Mouse (Mus musculus): ENCODE measurements at regions not wholly inside any gene's neighbourhood (a gene's known extent, or its start where the extent isn't known, plus 50 kb on each side); places are given as distances from the start of the nearest gene placed in this dataset.
"Not testable (repeated sequence)": the region's sequence is repeated elsewhere in the genome, so short reads cannot be mapped to it uniquely, and the experiment has no call there.

- no peak for DNase-seq
Observed at GRCm38 (mm10) chr9:43857988-43858387, 114.2 kb downstream of the Nectin1 start.

GRCm38 (mm10) chr9:43858761-43859160 is 115.0 kb downstream of the Nectin1 start:
- no peak for DNase-seq

- no peak for DNase-seq
Observed at GRCm38 (mm10) chr9:43860264-43860663, 116.5 kb downstream of the Nectin1 start.

- DNase-seq = no peak
Observed at GRCm38 (mm10) chr9:43861375-43861774, 117.6 kb downstream of the Nectin1 start.

- DNase-seq = not testable (repeated sequence)
Observed at GRCm38 (mm10) chr9:43862034-43862433, 118.2 kb downstream of the Nectin1 start.

- peak; percentile 21 for DNase-seq
Observed at GRCm38 (mm10) chr9:43863609-43864397, 120.0 kb downstream of the Nectin1 start.

GRCm38 (mm10) chr9:43866802-43867201 is 123.0 kb downstream of the Nectin1 start:
- DNase-seq = no peak

GRCm38 (mm10) chr9:43873841-43874240 is 130.1 kb downstream of the Nectin1 start:
- no peak for DNase-seq

GRCm38 (mm10) chr9:43874332-43874731 is 130.5 kb downstream of the Nectin1 start:
- no peak for DNase-seq

- no peak for DNase-seq
Observed at GRCm38 (mm10) chr9:43879220-43879968, 135.6 kb downstream of the Nectin1 start.

GRCm38 (mm10) chr9:43879969-43880396 is 136.2 kb downstream of the Nectin1 start:
- DNase-seq = peak; percentile 64

- DNase-seq = no peak
Observed at GRCm38 (mm10) chr9:43893086-43893485, 149.3 kb downstream of the Nectin1 start.

GRCm38 (mm10) chr9:43899239-43899638 is 143.9 kb upstream of the Thy1 start:
- DNase-seq = no peak

GRCm38 (mm10) chr9:43908325-43908724 is 134.9 kb upstream of the Thy1 start:
- DNase-seq = no peak

GRCm38 (mm10) chr9:43915015-43915414 is 128.2 kb upstream of the Thy1 start:
- no peak for DNase-seq

GRCm38 (mm10) chr9:43917467-43917866 is 125.7 kb upstream of the Thy1 start:
- DNase-seq = no peak

- DNase-seq = no peak
Observed at GRCm38 (mm10) chr9:43919010-43919409, 124.2 kb upstream of the Thy1 start.

- peak; percentile 89 for DNase-seq
Observed at GRCm38 (mm10) chr9:43920053-43920754, 123.0 kb upstream of the Thy1 start.

GRCm38 (mm10) chr9:43922231-43922630 is 121.0 kb upstream of the Thy1 start:
- no peak for DNase-seq

- DNase-seq = no peak
Observed at GRCm38 (mm10) chr9:43923088-43923487, 120.1 kb upstream of the Thy1 start.

GRCm38 (mm10) chr9:43924795-43925194 is 118.4 kb upstream of the Thy1 start:
- DNase-seq = peak; percentile 82

GRCm38 (mm10) chr9:43929312-43930036 is 113.7 kb upstream of the Thy1 start:
- DNase-seq = no peak

- no peak for DNase-seq
Observed at GRCm38 (mm10) chr9:43930037-43930404, 113.2 kb upstream of the Thy1 start.
